Mouse (Mus musculus) ES-E14 (cell line): ENCODE data around the gene Gm3285. TPM values are rescaled to one million over a fixed set of nuclear protein-coding genes. Genes with fewer than 3 reads are reported as not detected.

ENCODE experiments used
- DNase-seq: peaks from one replicate; pipeline ENCODE4 v3.0.0-alpha.2; 2013; ENCODE audit warnings: low read depth, low spot score
- H3K27ac ChIP-seq: 2 replicates; pipeline ENCODE4 v1.5.1; 2012; ENCODE audit warnings: low read depth, mild to moderate bottlenecking, low read length, moderate library complexity, mixed read lengths; ENCODE audit not compliant: poor library complexity, insufficient read depth, severe bottlenecking
- H3K36me3 ChIP-seq: 2 replicates; pipeline ENCODE4 v1.6.1; 2012; ENCODE audit warnings: mild to moderate bottlenecking, low read length, moderate library complexity, mixed read lengths; ENCODE audit not compliant: control insufficient read depth, poor library complexity, insufficient read depth, severe bottlenecking
- H3K4me1 ChIP-seq, 2 experiments: fragments of 150-350 bp in 1 of 2; sonication (generic) in 1 of 2; 2 replicates each; pipeline ENCODE4 v1.6.1; 2012; ENCODE audit warnings: low read length in 2 of 2, mild to moderate bottlenecking in 1 of 2, mixed read lengths in 1 of 2; ENCODE audit not compliant: control insufficient read depth in 2 of 2, insufficient read depth in 2 of 2, poor library complexity in 1 of 2
- H3K4me3 ChIP-seq, 2 experiments: fragments of 150-350 bp in 1 of 2; sonication (generic) in 1 of 2; 2 replicates each; pipeline ENCODE4 v1.5.1; 2012; ENCODE audit warnings: low read length in 2 of 2, low read depth in 1 of 2, mild to moderate bottlenecking in 1 of 2, mixed read lengths in 1 of 2; ENCODE audit not compliant: insufficient read depth in 1 of 2, poor library complexity in 1 of 2, severe bottlenecking in 1 of 2
- H3K9ac ChIP-seq: 2 replicates; pipeline ENCODE4 v1.6.1; 2012; ENCODE audit warnings: low read depth, mild to moderate bottlenecking, low read length, mixed read lengths; ENCODE audit not compliant: poor library complexity, insufficient read depth, severe bottlenecking
- H3K9me3 ChIP-seq: fragments of 150-350 bp; sonication (generic); 2 replicates; pipeline ENCODE4 v1.6.1; 2012; ENCODE audit warnings: low read depth, mild to moderate bottlenecking, low read length; ENCODE audit not compliant: control insufficient read depth, insufficient read depth
- CHD2 ChIP-seq: IDR thresholded peaks from 2 replicates; pipeline ENCODE4 v1.6.1; 2014; ENCODE audit warnings: mild to moderate bottlenecking, low read depth, low read length, inconsistent platforms
- HCFC1 ChIP-seq: IDR thresholded peaks from 2 replicates; pipeline ENCODE4 v1.6.1; 2012; ENCODE audit warnings: low read length, inconsistent platforms, borderline replicate concordance; ENCODE audit not compliant: insufficient read depth
- MAFK ChIP-seq: IDR thresholded peaks from 2 replicates; pipeline ENCODE4 v1.6.1; 2014; ENCODE audit warnings: mild to moderate bottlenecking, low read depth, low read length, inconsistent platforms; ENCODE audit not compliant: insufficient read depth
- ZC3H11A ChIP-seq: IDR thresholded peaks from 2 replicates; pipeline ENCODE4 v1.6.1; 2012; ENCODE audit warnings: low read depth, mild to moderate bottlenecking, inconsistent platforms, low read length, borderline replicate concordance
- ZNF384 ChIP-seq: IDR thresholded peaks from 2 replicates; pipeline ENCODE4 v1.6.1; 2012; ENCODE audit warnings: low read depth, low read length, inconsistent platforms
- in situ Hi-C, 2 experiments: fragments of 600-800 bp; cut with MboI; formaldehyde crosslinking; loops; one replicate each; pipeline ENCODE4 v1.15.1; 2025; ENCODE audit warnings: low sequenced_read_pairs in 2 of 2, inconsistent platforms in 1 of 2; ENCODE audit not compliant: unreplicated experiment in 2 of 2
- total RNA-seq: library from RNA; depleted of rRNA; stranded (reverse); fragments of 300-350 nt; gene quantifications from 2 replicates; pipeline ENCODE4 v1.2.3, GENCODE M21; 2012

Gm3285 gene
- total RNA-seq, 1 experiment = not detected

DNA sequence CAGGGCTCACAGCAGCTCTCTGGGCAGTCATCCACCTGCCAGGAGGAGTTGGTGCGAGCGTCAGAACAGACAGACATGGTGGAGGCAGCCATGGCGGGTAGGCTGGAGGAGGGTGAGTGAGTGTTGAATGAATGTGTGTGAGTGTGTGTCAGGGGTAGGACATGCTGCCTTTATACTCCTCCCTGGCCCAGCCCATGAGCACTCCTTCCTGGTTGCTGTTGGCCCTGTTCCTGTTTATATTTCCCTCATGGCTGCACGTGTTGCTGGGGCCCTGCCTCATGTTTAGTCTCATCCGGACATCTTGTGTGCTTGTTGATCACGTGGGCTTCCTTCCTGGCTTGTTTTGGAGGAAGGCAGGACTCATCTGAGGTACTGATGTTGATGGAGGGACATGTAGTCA lies 34.8 kb upstream of the Gm3285 start, which contains the start of gene Krtap10-4:
TSS of gene Krtap10-4 (minus strand) at position 145 of the 400 bp plus-strand sequence.
- no peaks in the 10 kb centered on the region for H3K36me3 ChIP-seq
- in situ Hi-C loops = no loop called here

DNA sequence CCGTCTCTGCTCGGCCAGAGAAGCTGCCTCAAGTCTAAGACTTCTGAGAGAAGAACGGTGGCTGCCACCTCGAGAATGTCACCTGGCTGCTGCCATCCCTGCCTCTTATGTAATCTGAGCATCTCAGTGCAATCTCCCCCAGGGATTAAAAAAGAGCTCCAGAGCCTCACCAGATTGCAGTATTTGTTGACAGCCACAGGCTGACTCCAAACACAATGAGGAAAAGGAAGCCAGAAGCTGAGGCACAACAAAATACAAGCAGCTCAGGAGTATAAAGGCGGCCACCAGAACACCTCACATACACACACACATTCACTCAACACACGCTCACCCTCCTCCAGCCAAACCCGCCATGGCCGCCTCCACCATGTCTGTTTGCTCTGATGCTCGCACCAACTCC lies 26.1 kb upstream of the Gm3285 start, which contains the start of gene Krtap10-10:
TSS of gene Krtap10-10 (plus strand) at position 301 of the 400 bp plus-strand sequence.
- Histone ChIP-seq H3K27ac (no peak within 1 kb of the TSS), H3K9ac (0 out of 2 replicates have a peak within 1 kb of the TSS, but pooled peaks have one; percentile 21), H3K4me1 (no peaks in the 10 kb centered on the region), H3K4me3 (peak within 1 kb of the TSS in 1 of 2 experiments; percentile 25; a peak in 1 of 4 replicates), H3K9me3 (no peaks in the 10 kb centered on the region), H3K36me3 (no peaks in the 10 kb centered on the region)
- in situ Hi-C loops = no loop called here
- no peak for DNase-seq
- no peak for TF ChIP-seq MAFK
- no peak for TF ChIP-seq HCFC1
- TF ChIP-seq CHD2 = no peak
- no peak for TF ChIP-seq ZC3H11A
- TF ChIP-seq ZNF384 = no peak

More for the DNA sequence above, 34.8 kb upstream of the Gm3285 start, which contains the start of gene Krtap10-4:
- no peak for DNase-seq
- no peak within 1 kb of the TSS for H3K4me3 ChIP-seq
- no peak within 1 kb of the TSS for H3K9ac ChIP-seq
- H3K4me1 ChIP-seq = no peaks in the 10 kb centered on the region
- no peak within 1 kb of the TSS for H3K27ac ChIP-seq
- TF ChIP-seq CHD2 (no peak), ZC3H11A (no peak), ZNF384 (no peak), HCFC1 (no peak), MAFK (no peak)
- H3K9me3 ChIP-seq = no peaks in the 10 kb centered on the region

DNA sequence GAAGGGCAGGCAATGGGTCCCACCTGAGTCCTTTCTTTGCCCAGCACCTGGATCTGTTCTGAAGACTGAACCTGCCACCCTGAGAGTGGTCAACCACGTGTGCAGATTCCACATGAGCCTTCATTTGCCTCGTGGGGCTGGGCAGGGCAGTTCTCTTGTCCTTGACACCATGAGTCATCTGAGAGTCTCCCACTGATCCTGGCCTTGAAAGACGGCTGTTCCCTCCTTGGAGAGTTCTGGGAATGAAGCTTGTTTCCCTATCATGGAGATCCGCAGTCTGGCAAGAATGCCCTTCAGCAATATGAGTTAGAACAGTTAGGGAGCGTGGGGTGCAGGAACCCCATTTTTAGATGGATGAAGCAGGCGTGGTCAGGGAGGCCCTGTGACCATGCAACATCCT lies 22.8 kb upstream of the Gm3285 start:
- TF ChIP-seq ZC3H11A = no peak
- TF ChIP-seq HCFC1 = no peak
- no peak for TF ChIP-seq CHD2
- no peak for TF ChIP-seq MAFK
- TF ChIP-seq ZNF384 = no peak
- DNase-seq = no peak
- in situ Hi-C loops = no loop called here

DNA sequence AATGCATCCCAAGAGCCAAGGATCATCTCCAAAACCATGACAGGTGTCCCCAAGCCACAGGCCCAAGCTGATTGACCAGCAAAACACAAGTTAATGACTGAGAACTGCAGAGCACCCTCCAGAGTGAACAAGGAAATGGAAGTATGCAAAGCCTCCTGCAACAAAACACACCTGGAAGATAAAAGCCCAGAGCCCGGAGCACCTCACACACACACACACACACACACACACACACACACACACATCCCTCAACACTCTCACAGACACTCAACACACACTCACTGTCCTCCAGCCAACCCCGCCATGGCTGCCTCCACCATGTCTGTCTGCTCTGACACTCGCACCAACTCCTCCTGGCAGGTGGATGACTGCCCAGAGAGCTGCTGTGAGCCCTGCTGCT lies 15.3 kb upstream of the Gm3285 start, which contains the start of gene Gm36176:
TSS of gene Gm36176 (plus strand) at position 301 of the 400 bp plus-strand sequence.
- H3K27ac ChIP-seq = no peak within 1 kb of the TSS
- peaks cover 0 to 5% of the 10 kb centered on the region in 2 experiments; a peak in 1 of 4 replicates for H3K4me1 ChIP-seq
- no peak within 1 kb of the TSS for H3K9ac ChIP-seq
- TF ChIP-seq ZNF384 (no peak), ZC3H11A (no peak), CHD2 (no peak), MAFK (no peak), HCFC1 (no peak)
- H3K36me3 ChIP-seq = no peaks in the 10 kb centered on the region
- H3K4me3 ChIP-seq = no peak within 1 kb of the TSS
- in situ Hi-C loops = no loop called here
- DNase-seq = no peak
- H3K9me3 ChIP-seq = no peaks in the 10 kb centered on the region

More for the DNA sequence above, 22.8 kb upstream of the Gm3285 start:
- H3K4me3 ChIP-seq = no peak overlapping the region
- H3K9me3 ChIP-seq = no peaks in the 10 kb centered on the region
- no peak overlapping the region for H3K27ac ChIP-seq
- H3K9ac ChIP-seq = no peak overlapping the region
- no peaks in the 10 kb centered on the region for H3K4me1 ChIP-seq
- no peaks in the 10 kb centered on the region for H3K36me3 ChIP-seq

DNA sequence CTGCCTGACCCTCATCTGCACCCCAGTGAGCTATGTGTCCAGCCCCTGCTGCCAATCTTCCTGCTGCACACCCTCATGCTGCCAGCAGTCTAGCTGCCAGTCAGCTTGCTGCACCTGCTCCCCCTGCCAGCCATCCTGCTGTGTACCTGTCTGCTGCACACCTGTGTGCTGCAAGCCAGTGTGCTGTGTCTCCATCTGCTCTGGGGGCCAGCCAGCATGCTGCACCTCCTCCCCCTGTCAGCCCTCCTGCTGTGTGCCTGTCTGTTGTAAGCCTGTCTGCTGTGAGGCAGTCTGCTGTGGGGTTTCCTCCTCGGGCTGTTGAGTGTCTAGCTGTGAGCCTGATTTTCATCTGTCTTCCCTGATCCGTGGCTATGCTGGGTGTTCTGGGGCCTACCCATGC lies 14.8 kb upstream of the Gm3285 start:
- H3K36me3 ChIP-seq = no peaks in the 10 kb centered on the region
- H3K9me3 ChIP-seq = no peaks in the 10 kb centered on the region
- H3K4me1 ChIP-seq = peaks cover 0 to 6% of the 10 kb centered on the region in 2 experiments; a peak in 1 of 4 replicates
- in situ Hi-C loops = no loop called here
- H3K4me3 ChIP-seq = no peak overlapping the region
- no peak for DNase-seq
- no peak overlapping the region for H3K9ac ChIP-seq
- TF ChIP-seq HCFC1 (no peak), CHD2 (no peak), ZNF384 (no peak), MAFK (no peak), ZC3H11A (no peak)
- no peak overlapping the region for H3K27ac ChIP-seq
